Mouse (Mus musculus) MEL (cell line): ENCODE measurements around the gene Hlf. TPM values are rescaled to one million over a fixed set of nuclear protein-coding genes. Genes with fewer than 3 reads are reported as not detected.
A peak's percentile ranks its signal among the peaks of the same experiment; 100 is the strongest.

Experiments
- DNase-seq: peaks from one replicate; pipeline ENCODE4 v3.0.0; 2011; ENCODE audit warnings: low read depth, low spot score
- H3K27ac ChIP-seq: 2 replicates; pipeline ENCODE4 v1.5.1; 2012; ENCODE audit warnings: low read depth, mild to moderate bottlenecking, control low read depth, low read length, moderate library complexity; ENCODE audit not compliant: control insufficient read depth
- H3K27me3 ChIP-seq, 2 experiments: fragments of 150-350 bp in 1 of 2; sonication (generic) in 1 of 2; 2 replicates each; pipeline ENCODE4 v1.6.1; 2012; ENCODE audit warnings: low read length in 2 of 2, mild to moderate bottlenecking in 2 of 2, improper control_type of control experiment in 1 of 2, moderate library complexity in 1 of 2; ENCODE audit not compliant: insufficient read depth in 2 of 2, control insufficient read depth in 1 of 2
- H3K36me3 ChIP-seq, 2 experiments: 2 replicates each; pipeline ENCODE4 v1.6.1; 2012 to 2014; ENCODE audit warnings: low read length in 2 of 2, improper control_type of control experiment in 1 of 2, inconsistent platforms in 1 of 2, mild to moderate bottlenecking in 1 of 2; ENCODE audit not compliant: insufficient read depth in 2 of 2, control insufficient read depth in 1 of 2
- H3K4me1 ChIP-seq, 2 experiments: fragments of 150-350 bp in 1 of 2; sonication (generic) in 1 of 2; 2 replicates each; pipeline ENCODE4 v1.6.1; 2012; ENCODE audit warnings: low read length in 2 of 2, improper control_type of control experiment in 1 of 2, mild to moderate bottlenecking in 1 of 2; ENCODE audit not compliant: insufficient read depth in 2 of 2, control insufficient read depth in 1 of 2
- H3K4me3 ChIP-seq, 2 experiments: fragments of 150-350 bp in 1 of 2; sonication (generic) in 1 of 2; 2 replicates each; pipeline ENCODE4 v1.5.1; 2012; ENCODE audit warnings: low read depth in 2 of 2, low read length in 2 of 2, mild to moderate bottlenecking in 2 of 2, moderate library complexity in 2 of 2, control low read depth in 1 of 2, improper control_type of control experiment in 1 of 2; ENCODE audit not compliant: control insufficient read depth in 1 of 2, insufficient read depth in 1 of 2
- H3K79me2 ChIP-seq: 2 replicates; pipeline ENCODE4 v1.6.1; 2012; ENCODE audit warnings: mild to moderate bottlenecking, low read length, moderate library complexity; ENCODE audit not compliant: control insufficient read depth, poor library complexity, insufficient read depth
- H3K9ac ChIP-seq: 2 replicates; pipeline ENCODE4 v1.6.1; 2012; ENCODE audit warnings: low read depth, mild to moderate bottlenecking, control low read depth, low read length, moderate library complexity; ENCODE audit not compliant: control insufficient read depth, poor library complexity, severe bottlenecking
- H3K9me3 ChIP-seq: fragments of 150-350 bp; sonication (generic); replicated peaks from 2 replicates; pipeline ENCODE4 v1.6.1; 2012; ENCODE audit warnings: mild to moderate bottlenecking, low read length, improper control_type of control experiment, moderate library complexity; ENCODE audit not compliant: insufficient read depth
- CTCF ChIP-seq, 3 experiments: IDR thresholded peaks in 2 of 3; conservative IDR thresholded peaks in 1 of 3; 2 replicates each; pipeline ENCODE4 v1.5.1; 2011 to 2012; ENCODE audit warnings: low read length in 3 of 3, low read depth in 2 of 3, mild to moderate bottlenecking in 2 of 3, improper control_type of control experiment in 1 of 3, inconsistent platforms in 1 of 3, mixed read lengths in 1 of 3, moderate library complexity in 1 of 3; ENCODE audit not compliant: control insufficient read depth in 1 of 3, insufficient read depth in 1 of 3, poor library complexity in 1 of 3, severe bottlenecking in 1 of 3
- E2F4 ChIP-seq: IDR thresholded peaks from 2 replicates; pipeline ENCODE4 v1.6.1; 2011; ENCODE audit warnings: low read depth, low read length, improper control_type of control experiment, borderline replicate concordance
- EP300 ChIP-seq, 2 experiments: IDR thresholded peaks; 2 replicates each; pipeline ENCODE4 v1.6.1; 2011; ENCODE audit warnings: improper control_type of control experiment in 2 of 2, low read length in 2 of 2, low read depth in 1 of 2, mild to moderate bottlenecking in 1 of 2
- GATA1 ChIP-seq: IDR thresholded peaks from 2 replicates; pipeline ENCODE4 v1.6.1; 2011; ENCODE audit warnings: low read depth, low read length, improper control_type of control experiment
- HCFC1 ChIP-seq: IDR thresholded peaks from 2 replicates; pipeline ENCODE4 v1.6.1; 2012; ENCODE audit warnings: low read depth, mild to moderate bottlenecking, inconsistent platforms, low read length, improper control_type of control experiment, moderate library complexity
- MAX ChIP-seq: IDR thresholded peaks from 2 replicates; pipeline ENCODE4 v1.6.1; 2011; ENCODE audit warnings: low read length, improper control_type of control experiment
- MAZ ChIP-seq: IDR thresholded peaks from 2 replicates; pipeline ENCODE4 v1.6.1; 2012; ENCODE audit warnings: low read depth, mild to moderate bottlenecking, inconsistent platforms, low read length, improper control_type of control experiment
- MEF2A ChIP-seq: IDR thresholded peaks from 2 replicates; pipeline ENCODE4 v1.6.1; 2014; ENCODE audit warnings: low read depth, mild to moderate bottlenecking, inconsistent platforms, low read length, improper control_type of control experiment; ENCODE audit not compliant: poor library complexity, insufficient replicate concordance, severe bottlenecking; ENCODE audit errors: extremely low read depth
- MXI1 ChIP-seq: IDR thresholded peaks from 2 replicates; pipeline ENCODE4 v1.6.1; 2011; ENCODE audit warnings: mild to moderate bottlenecking, low read depth, low read length, improper control_type of control experiment
- MYB ChIP-seq: IDR thresholded peaks from 2 replicates; pipeline ENCODE4 v1.6.1; 2011; ENCODE audit warnings: mild to moderate bottlenecking, low read depth, low read length, improper control_type of control experiment
- MYC ChIP-seq: IDR thresholded peaks from 2 replicates; pipeline ENCODE4 v1.6.1; 2011; ENCODE audit warnings: low read depth, mild to moderate bottlenecking, low read length, improper control_type of control experiment, moderate library complexity
- POLR2AphosphoS2 ChIP-seq: IDR thresholded peaks from 2 replicates; pipeline ENCODE4 v1.6.1; 2011; ENCODE audit warnings: low read length, improper control_type of control experiment
- POLR2AphosphoS5 ChIP-seq: IDR thresholded peaks from 2 replicates; pipeline ENCODE4 v1.6.1; 2012; ENCODE audit warnings: low read depth, borderline replicate concordance, mild to moderate bottlenecking, inconsistent platforms, low read length, moderate library complexity, mixed read lengths
- RAD21 ChIP-seq: IDR thresholded peaks from 2 replicates; pipeline ENCODE4 v1.6.1; 2011; ENCODE audit warnings: mild to moderate bottlenecking, low read depth, low read length, improper control_type of control experiment
- SIN3A ChIP-seq: IDR thresholded peaks from 2 replicates; pipeline ENCODE4 v1.6.1; 2012; ENCODE audit warnings: low read length, improper control_type of control experiment, inconsistent platforms
- SMC3 ChIP-seq: IDR thresholded peaks from 2 replicates; pipeline ENCODE4 v1.6.1; 2011; ENCODE audit warnings: low read depth, low read length, improper control_type of control experiment
- TCF12 ChIP-seq: IDR thresholded peaks from 2 replicates; pipeline ENCODE4 v1.6.1; 2014; ENCODE audit warnings: low read depth, mild to moderate bottlenecking, inconsistent platforms, low read length, improper control_type of control experiment, moderate library complexity
- USF2 ChIP-seq, 2 experiments: IDR thresholded peaks; 2 replicates each; pipeline ENCODE4 v1.6.1; 2011 to 2012; ENCODE audit warnings: improper control_type of control experiment in 2 of 2, low read length in 2 of 2, borderline replicate concordance in 1 of 2, inconsistent platforms in 1 of 2, low read depth in 1 of 2, mild to moderate bottlenecking in 1 of 2; ENCODE audit not compliant: insufficient read depth in 1 of 2
- ZC3H11A ChIP-seq: IDR thresholded peaks from 2 replicates; pipeline ENCODE4 v1.6.1; 2012; ENCODE audit warnings: low read depth, mild to moderate bottlenecking, inconsistent platforms, low read length, improper control_type of control experiment
- ZKSCAN1 ChIP-seq: IDR thresholded peaks from 2 replicates; pipeline ENCODE4 v1.6.1; 2012; ENCODE audit warnings: low read depth, mild to moderate bottlenecking, inconsistent platforms, low read length, improper control_type of control experiment, moderate library complexity
- ZMIZ1 ChIP-seq: IDR thresholded peaks from 2 replicates; pipeline ENCODE4 v1.6.1; 2012; ENCODE audit warnings: low read depth, mild to moderate bottlenecking, inconsistent platforms, low read length, improper control_type of control experiment, moderate library complexity
- ZNF384 ChIP-seq: IDR thresholded peaks from 2 replicates; pipeline ENCODE4 v1.6.1; 2012; ENCODE audit warnings: low read depth, mild to moderate bottlenecking, inconsistent platforms, low read length, improper control_type of control experiment
- polyA plus RNA-seq, 2 experiments: library from polyadenylated mRNA; stranded (reverse) in 1 of 2; unstranded in 1 of 2; fragments of >175 nt in 1 of 2; fragments of >200 nt in 1 of 2; gene quantifications; 2 replicates each; pipeline versions ENCODE4 v1.2.1 to v1.2.4; 2012; ENCODE audit warnings: low replicate concordance in 2 of 2, low read depth in 1 of 2; ENCODE audit not compliant: insufficient read length in 2 of 2, insufficient read depth in 1 of 2, missing spikeins in 1 of 2
- total RNA-seq: library from RNA; depleted of rRNA; stranded (reverse); fragments of 300-350 nt; gene quantifications from 2 replicates; pipeline ENCODE4 v1.2.3, GENCODE M21; 2012

The Hlf gene
- total and polyA plus RNA-seq, 3 experiments: 0.42 to 1.5 TPM; not detected in 1

DNA sequence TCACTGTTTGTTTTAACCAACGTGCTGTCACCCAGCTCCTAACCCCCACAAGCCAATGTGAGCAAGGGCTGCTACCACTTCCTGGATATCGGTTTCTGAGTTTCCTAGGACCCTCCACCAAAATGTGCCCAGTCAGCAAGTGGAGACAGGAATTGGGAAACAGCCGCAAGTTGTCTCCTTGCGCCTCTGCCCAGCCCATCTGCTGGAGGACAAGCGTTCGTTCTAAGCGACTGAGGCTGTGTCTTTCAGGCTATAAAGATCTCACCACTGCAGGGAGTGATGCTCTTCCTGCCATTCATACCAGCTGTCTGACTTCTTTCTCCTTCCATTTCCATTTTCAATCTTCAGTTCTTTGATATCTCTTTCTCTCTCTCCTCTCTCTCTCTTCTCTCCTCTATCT is 69.8 kb downstream of the Hlf start:
- Histone ChIP-seq H3K36me3 (no peaks in the 10 kb centered on the region), H3K9me3 (no peaks in the 10 kb centered on the region), H3K79me2 (no peaks in the 10 kb centered on the region), H3K4me3 (no peak overlapping the region), H3K9ac (no peak overlapping the region), H3K27me3 (no peaks in the 10 kb centered on the region; a peak in 2 of 4 replicates), H3K27ac (no peak overlapping the region), H3K4me1 (no peaks in the 10 kb centered on the region)
- TF ChIP-seq GATA1 (no peak), MAX (no peak), ZMIZ1 (no peak), ZKSCAN1 (no peak), HCFC1 (no peak), MXI1 (no peak), E2F4 (no peak), MEF2A (no peak), SMC3 (no peak), POLR2AphosphoS5 (no peak)
- no peak for DNase-seq

DNA sequence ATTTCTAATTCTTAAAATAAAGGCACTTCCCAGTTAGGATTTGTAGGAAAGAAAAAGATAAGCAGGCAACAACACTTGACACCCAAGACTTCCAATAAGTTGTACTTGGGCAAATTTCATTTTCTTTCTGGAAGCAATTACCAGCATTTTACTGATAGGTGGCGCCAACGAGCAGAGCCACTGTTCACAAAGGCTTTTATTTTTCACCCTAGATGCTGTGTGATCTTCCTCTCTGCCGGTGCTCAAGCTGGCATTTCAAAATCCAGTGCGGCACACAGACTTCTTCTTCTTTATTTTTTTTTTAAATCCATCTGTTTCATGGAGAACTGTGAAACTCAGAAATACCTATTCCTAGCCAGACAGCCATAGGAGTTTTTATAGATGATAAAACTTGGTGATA is 73.2 kb downstream of the Hlf start:
- H3K4me3 ChIP-seq: no peak overlapping the region
- no peaks in the 10 kb centered on the region for H3K9me3 ChIP-seq
- no peak overlapping the region for H3K9ac ChIP-seq
- H3K36me3 ChIP-seq: no peaks in the 10 kb centered on the region
- TF ChIP-seq MAZ (no peak), SIN3A (peak; percentile 38; the same call in 1 of the 2 replicates), ZNF384 (no peak), CTCF (IDR thresholded peaks at IDR 0.05 in 2 of 3, conservative IDR thresholded peaks at IDR 0.05 in 1 of 3; ENCODE audit: control insufficient read depth in 1 of 3, insufficient read depth in 1 of 3, low read depth in 2 of 3, low read length in 3 of 3, poor library complexity in 1 of 3, severe bottlenecking in 1 of 3) (peak; percentile 57 to 93 (median 93)), EP300 (IDR thresholded peaks at IDR 0.05; ENCODE audit: low read depth in 1 of 2, low read length in 2 of 2) (no peak), POLR2AphosphoS2 (no peak), MYB (no peak), USF2 (IDR thresholded peaks at IDR 0.05; ENCODE audit: borderline replicate concordance in 1 of 2, insufficient read depth in 1 of 2, low read depth in 1 of 2, low read length in 2 of 2) (no peak), RAD21 (peak; percentile 93), HCFC1 (no peak), MEF2A (no peak), MYC (0 out of 2 replicates have a peak, but pooled peaks have one; percentile 40), TCF12 (0 out of 2 replicates have a peak, but pooled peaks have one; percentile 11), ZC3H11A (peak; percentile 91), ZKSCAN1 (no peak), SMC3 (peak; percentile 96)
- H3K27me3 ChIP-seq: peaks cover 0 to 2% of the 10 kb centered on the region in 2 experiments; a peak in 3 of 4 replicates
- no peaks in the 10 kb centered on the region for H3K4me1 ChIP-seq
- no peaks in the 10 kb centered on the region for H3K79me2 ChIP-seq
- DNase-seq: peak; percentile 73
- no peak overlapping the region for H3K27ac ChIP-seq
